Comparison of ENCODE assay signal across 7 mouse cellular contexts in the genomic region with DNA sequence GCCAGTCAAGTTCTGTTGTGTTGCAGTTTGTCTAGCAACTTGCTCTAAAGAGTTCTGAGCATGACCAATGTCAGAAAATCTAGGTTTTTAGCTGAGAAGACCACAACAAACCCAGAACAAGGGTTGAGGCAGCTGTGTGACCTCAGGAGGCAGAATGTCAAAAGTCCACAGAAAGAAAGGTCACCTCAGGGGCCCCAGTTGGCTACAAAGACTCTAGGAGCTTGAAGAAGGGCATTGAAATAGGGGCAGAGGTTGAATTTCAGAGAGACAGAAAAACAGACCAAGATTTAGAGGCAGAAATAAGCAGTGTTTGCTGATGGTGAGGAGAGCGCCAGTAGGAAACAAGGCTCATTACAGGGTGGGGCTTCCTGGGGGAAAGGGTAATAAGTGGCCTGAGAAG.
"Had no signal": no experiment of that assay in that cellular context is flagged by ENCODE, and none has a peak within 500 bp of the region (broad histone marks: within the 10 kb centered on the region; RNA-seq: fewer than 3 reads in every experiment).

No protein-coding gene starts in this region.

- H3K27me3 ChIP-seq: liver, embryonic 13.5 days; stomach, embryonic 15.5 days had no signal

- ATAC-seq: midbrain, embryonic 13.5 days had no signal

- H3K27ac ChIP-seq: kidney, embryonic 15.5 days; left cerebral cortex, adult 2 months; liver, embryonic 13.5 days; midbrain, embryonic 13.5 days; neural tube, embryonic 12.5 days; stomach, embryonic 15.5 days had no signal

- H3K4me2 ChIP-seq: kidney, embryonic 15.5 days; liver, embryonic 13.5 days; midbrain, embryonic 13.5 days; neural tube, embryonic 12.5 days; stomach, embryonic 15.5 days had no signal

- H3K4me3 ChIP-seq: kidney, embryonic 15.5 days; left cerebral cortex, adult 2 months; liver, embryonic 13.5 days; midbrain, embryonic 13.5 days; neural tube, embryonic 12.5 days; stomach, embryonic 15.5 days had no signal

- H3K4me1 ChIP-seq: kidney, embryonic 15.5 days; liver, embryonic 13.5 days; stomach, embryonic 15.5 days had no signal

- H3K9ac ChIP-seq: kidney, embryonic 15.5 days; liver, embryonic 13.5 days; midbrain, embryonic 13.5 days; neural tube, embryonic 12.5 days; stomach, embryonic 15.5 days had no signal

- H3K9me3 ChIP-seq: kidney, embryonic 15.5 days; liver, embryonic 13.5 days; midbrain, embryonic 13.5 days; neural tube, embryonic 12.5 days; stomach, embryonic 15.5 days had no signal

- H3K36me3 ChIP-seq: kidney, embryonic 15.5 days; liver, embryonic 13.5 days; midbrain, embryonic 13.5 days; neural tube, embryonic 12.5 days; stomach, embryonic 15.5 days had no signal

- DNase-seq: liver, embryonic 13.5 days; right cerebral cortex, postnatal 25 days had no signal
